Mouse (Mus musculus) cerebellum, postnatal 10 days (tissue): ENCODE results near the gene Lgi4.

Experiments used
- DNase-seq, 2 experiments: peaks; one replicate each; pipeline ENCODE4 v3.0.0; 2021; ENCODE audit warnings: mixed read lengths in 2 of 2

Gene Lgi4

GRCm38 (mm10) chr7:31052251-31052635 is 6.9 kb upstream of the Lgi4 start:
- peak in 1 of 2 experiments; percentile 33 for DNase-seq

GRCm38 (mm10) chr7:31052636-31053434 is 6.3 kb upstream of the Lgi4 start:
- DNase-seq, result peak; percentile 91

- peak; percentile 47 to 58 for DNase-seq
These were observed 5.2 kb upstream of the Lgi4 start for GRCm38 (mm10) chr7:31053882-31054447.

GRCm38 (mm10) chr7:31054661-31055320 is 4.4 kb upstream of the Lgi4 start:
- DNase-seq, result no peak

GRCm38 (mm10) chr7:31055354-31055824 is 3.8 kb upstream of the Lgi4 start:
- peak; percentile 69 to 78 for DNase-seq

GRCm38 (mm10) chr7:31055883-31056282 is 3.3 kb upstream of the Lgi4 start:
- no peak for DNase-seq

- DNase-seq, result no peak
These were observed 2.7 kb upstream of the Lgi4 start for GRCm38 (mm10) chr7:31056448-31056847.

- no peak for DNase-seq
These were observed 2.1 kb upstream of the Lgi4 start, which contains the start of gene Fxyd1 for GRCm38 (mm10) chr7:31057071-31057470. Fxyd1 (minus strand) TSS chr7:31057199.

- DNase-seq, result no peak
These were observed 1.4 kb upstream of the Lgi4 start for GRCm38 (mm10) chr7:31057730-31058129.

GRCm38 (mm10) chr7:31058211-31058610 is 931 bp upstream of the Lgi4 start:
- no peak for DNase-seq

GRCm38 (mm10) chr7:31059919-31060620 is 928 bp downstream of the Lgi4 start:
- DNase-seq, result peak; percentile 54 to 56

- DNase-seq, result no peak
These were observed 1.5 kb downstream of the Lgi4 start for GRCm38 (mm10) chr7:31060621-31061010.

GRCm38 (mm10) chr7:31063074-31063560 is 4.0 kb downstream of the Lgi4 start:
- DNase-seq, result no peak

GRCm38 (mm10) chr7:31067836-31068235 is 8.7 kb downstream of the Lgi4 start:
- peak; percentile 73 to 75 for DNase-seq

GRCm38 (mm10) chr7:31069491-31069890 is 10.3 kb downstream of the Lgi4 start:
- peak; percentile 66 to 74 for DNase-seq

GRCm38 (mm10) chr7:31070324-31070723 is 11.2 kb downstream of the Lgi4 start:
- DNase-seq, result peak; percentile 65 to 70

- peak in 1 of 2 experiments; percentile 54 for DNase-seq
These were observed 13.2 kb downstream of the Lgi4 start for GRCm38 (mm10) chr7:31072326-31072725.

- no peak for DNase-seq
These were observed 14.4 kb downstream of the Lgi4 start for GRCm38 (mm10) chr7:31073546-31073945.

- DNase-seq, result peak in 1 of 2 experiments; percentile 51
These were observed 15.0 kb downstream of the Lgi4 start for GRCm38 (mm10) chr7:31074061-31074712.

- peak in 1 of 2 experiments; percentile 54 for DNase-seq
These were observed 15.5 kb downstream of the Lgi4 start for GRCm38 (mm10) chr7:31074713-31075069.

GRCm38 (mm10) chr7:31076492-31076891 is 17.4 kb downstream of the Lgi4 start, which contains the start of gene Fxyd3:
Fxyd3 (minus strand) TSS chr7:31076704.
- DNase-seq, result no peak

GRCm38 (mm10) chr7:31077470-31077869 is 18.3 kb downstream of the Lgi4 start:
- DNase-seq, result peak in 1 of 2 experiments; percentile 55
